Mouse (Mus musculus): ENCODE measurements around the gene Sos2. TPM values are rescaled to one million over a fixed set of nuclear protein-coding genes. Genes with fewer than 3 reads are reported as not detected.

The Sos2 gene
- polyA plus RNA-seq, 1 experiment from 2014 or later: 14.3 TPM

- Histone ChIP-seq H3K27ac (replicated peaks) (no peak overlapping the region), H3K4me1 (replicated peaks) (no peaks in the 10 kb centered on the region), H3K4me2 (no peak overlapping the region), H3K27me3 (no peaks in the 10 kb centered on the region), H3K36me3 (0 out of 2 replicates have a peak, but pooled peaks cover 2% of the 10 kb centered on the region), H3K9ac (no peak overlapping the region), H3K4me3 (no peak overlapping the region), H3K9me3 (no peaks in the 10 kb centered on the region)
- ATAC-seq (ENCODE audit: low read depth): no peak
- WGBS: 84% methylated on average over 17 of the region's 17 CpGs
These were observed 11.8 kb upstream of the Sos2 start for GRCm38 (mm10) chr12:69693471-69693870.

GRCm38 (mm10) chr12:69690714-69691113, 9.1 kb upstream of the Sos2 start:
- ATAC-seq (ENCODE audit: low read depth): no peak
- WGBS: 94% methylated on average over 4 of the region's 4 CpGs
- Histone ChIP-seq H3K4me3 (no peak overlapping the region), H3K36me3 (no peaks in the 10 kb centered on the region), H3K27me3 (no peaks in the 10 kb centered on the region), H3K9me3 (no peaks in the 10 kb centered on the region), H3K27ac (replicated peaks) (no peak overlapping the region), H3K9ac (no peak overlapping the region), H3K4me2 (no peak overlapping the region), H3K4me1 (replicated peaks) (no peaks in the 10 kb centered on the region)

GRCm38 (mm10) chr12:69689094-69689493, 7.4 kb upstream of the Sos2 start:
- no peak overlapping the region for H3K9ac ChIP-seq
- H3K4me1 ChIP-seq (replicated peaks): no peaks in the 10 kb centered on the region
- H3K36me3 ChIP-seq: no peaks in the 10 kb centered on the region
- no peaks in the 10 kb centered on the region for H3K27me3 ChIP-seq
- H3K9me3 ChIP-seq: no peaks in the 10 kb centered on the region
- H3K4me2 ChIP-seq: no peak overlapping the region
- no peak for ATAC-seq (ENCODE audit: low read depth)
- H3K27ac ChIP-seq (replicated peaks): no peak overlapping the region
- H3K4me3 ChIP-seq: no peak overlapping the region

GRCm38 (mm10) chr12:69688368-69688767, 6.7 kb upstream of the Sos2 start:
- Histone ChIP-seq H3K4me1 (replicated peaks) (no peaks in the 10 kb centered on the region; the same call in 1 of the 2 replicates), H3K9me3 (no peaks in the 10 kb centered on the region), H3K9ac (no peak overlapping the region), H3K4me3 (no peak overlapping the region), H3K27ac (replicated peaks) (no peak overlapping the region), H3K4me2 (no peak overlapping the region), H3K27me3 (no peaks in the 10 kb centered on the region), H3K36me3 (no peaks in the 10 kb centered on the region)
- WGBS: 73% methylated on average over 2 of the region's 2 CpGs
- no peak for ATAC-seq (ENCODE audit: low read depth)

GRCm38 (mm10) chr12:69683537-69683936, 1.9 kb upstream of the Sos2 start:
- H3K4me2 ChIP-seq: no peak overlapping the region
- H3K9ac ChIP-seq: no peak overlapping the region
- H3K27ac ChIP-seq (replicated peaks): no peak overlapping the region
- WGBS: 44% methylated on average over 10 of the region's 10 CpGs
- H3K4me3 ChIP-seq: no peak overlapping the region
- no peak for ATAC-seq (ENCODE audit: low read depth)
- no peaks in the 10 kb centered on the region for H3K36me3 ChIP-seq
- H3K4me1 ChIP-seq (replicated peaks): peaks cover 20% of the 10 kb centered on the region
- H3K27me3 ChIP-seq: no peaks in the 10 kb centered on the region
- no peaks in the 10 kb centered on the region for H3K9me3 ChIP-seq

- H3K9ac ChIP-seq: no peak overlapping the region
- H3K27me3 ChIP-seq: no peaks in the 10 kb centered on the region
- no peak overlapping the region for H3K27ac ChIP-seq (replicated peaks)
- no peaks in the 10 kb centered on the region for H3K9me3 ChIP-seq
- H3K4me3 ChIP-seq: peak overlapping the region; percentile 98; the same call in 1 of the 2 replicates
- peak overlapping the region; percentile 75 for H3K4me2 ChIP-seq
- 49% methylated on average over 14 of the region's 14 CpGs for WGBS
- peaks cover 20% of the 10 kb centered on the region for H3K4me1 ChIP-seq (replicated peaks)
- H3K36me3 ChIP-seq: no peaks in the 10 kb centered on the region
- ATAC-seq (ENCODE audit: low read depth): no peak
These were observed 1.3 kb upstream of the Sos2 start for GRCm38 (mm10) chr12:69682788-69683419.

- no peaks in the 10 kb centered on the region for H3K9me3 ChIP-seq
- peak overlapping the region; percentile 96 for H3K9ac ChIP-seq
- peaks cover 20% of the 10 kb centered on the region for H3K4me1 ChIP-seq (replicated peaks)
- H3K36me3 ChIP-seq: no peaks in the 10 kb centered on the region
- ATAC-seq (ENCODE audit: low read depth): peak; percentile 91
- no peaks in the 10 kb centered on the region for H3K27me3 ChIP-seq
- peak overlapping the region; percentile 98 for H3K4me3 ChIP-seq
- peak overlapping the region; percentile 99 for H3K27ac ChIP-seq (replicated peaks)
- under 1% methylated on average over 39 of the region's 54 CpGs for WGBS
- peak overlapping the region; percentile 75 for H3K4me2 ChIP-seq
These were observed 574 bp upstream of the Sos2 start for GRCm38 (mm10) chr12:69682065-69682787.

GRCm38 (mm10) chr12:69680635-69681565, 752 bp downstream of the Sos2 start:
- no peaks in the 10 kb centered on the region for H3K36me3 ChIP-seq
- peak; percentile 54 for ATAC-seq (ENCODE audit: low read depth)
- H3K4me1 ChIP-seq (replicated peaks): peaks cover 20% of the 10 kb centered on the region
- H3K9ac ChIP-seq: peak overlapping the region; percentile 96
- peak overlapping the region; percentile 75 for H3K4me2 ChIP-seq
- peak overlapping the region; percentile 98 for H3K4me3 ChIP-seq
- no peaks in the 10 kb centered on the region for H3K9me3 ChIP-seq
- peak overlapping the region; percentile 99 for H3K27ac ChIP-seq (replicated peaks)
- H3K27me3 ChIP-seq: no peaks in the 10 kb centered on the region
- under 1% methylated on average over 54 of the region's 56 CpGs for whole genome bisulfite sequencing

GRCm38 (mm10) chr12:69676157-69676556, 5.5 kb downstream of the Sos2 start:
- 91% methylated on average over 4 of the region's 4 CpGs for WGBS
- Histone ChIP-seq H3K27me3 (no peaks in the 10 kb centered on the region), H3K27ac (replicated peaks) (no peak overlapping the region), H3K9me3 (no peaks in the 10 kb centered on the region), H3K4me2 (no peak overlapping the region), H3K36me3 (no peaks in the 10 kb centered on the region), H3K4me3 (no peak overlapping the region), H3K4me1 (replicated peaks) (peaks cover 27% of the 10 kb centered on the region), H3K9ac (no peak overlapping the region)
- ATAC-seq (ENCODE audit: low read depth): no peak

GRCm38 (mm10) chr12:69674576-69675537, 6.8 kb downstream of the Sos2 start:
- ATAC-seq (ENCODE audit: low read depth): no peak
- Histone ChIP-seq H3K9ac (no peak overlapping the region), H3K27ac (replicated peaks) (no peak overlapping the region), H3K27me3 (no peaks in the 10 kb centered on the region), H3K4me3 (no peak overlapping the region), H3K4me2 (no peak overlapping the region), H3K36me3 (no peaks in the 10 kb centered on the region), H3K4me1 (replicated peaks) (peaks cover 18% of the 10 kb centered on the region), H3K9me3 (no peaks in the 10 kb centered on the region)
- WGBS: 84% methylated on average over 10 of the region's 10 CpGs

GRCm38 (mm10) chr12:69674176-69674575, 7.5 kb downstream of the Sos2 start:
- no peak overlapping the region for H3K4me2 ChIP-seq
- 35% methylated on average over 1 of the region's 1 CpGs for WGBS
- no peaks in the 10 kb centered on the region for H3K9me3 ChIP-seq
- peaks cover 14% of the 10 kb centered on the region for H3K4me1 ChIP-seq (replicated peaks)
- no peaks in the 10 kb centered on the region for H3K36me3 ChIP-seq
- no peaks in the 10 kb centered on the region for H3K27me3 ChIP-seq
- H3K9ac ChIP-seq: no peak overlapping the region
- H3K27ac ChIP-seq (replicated peaks): no peak overlapping the region
- no peak for ATAC-seq (ENCODE audit: low read depth)
- H3K4me3 ChIP-seq: no peak overlapping the region

Measured in neural tube, embryonic 13.5 days (tissue).